Mouse (Mus musculus) bone marrow, adult 2 months (tissue): ENCODE results near the gene Rab6b.

Experiments used
- CTCF ChIP-seq: fragments of 200-500 bp; IDR thresholded peaks from 2 replicates; pipeline ENCODE4 v1.5.1; 2011; ENCODE audit warnings: low read length, control low read depth; ENCODE audit not compliant: control insufficient read depth, insufficient read depth
- POLR2A ChIP-seq: fragments of 200-500 bp; IDR thresholded peaks from 2 replicates; pipeline ENCODE4 v1.6.1; 2011; ENCODE audit warnings: low read depth, mild to moderate bottlenecking, control low read depth, low read length, borderline replicate concordance; ENCODE audit not compliant: control insufficient read depth

DNA sequence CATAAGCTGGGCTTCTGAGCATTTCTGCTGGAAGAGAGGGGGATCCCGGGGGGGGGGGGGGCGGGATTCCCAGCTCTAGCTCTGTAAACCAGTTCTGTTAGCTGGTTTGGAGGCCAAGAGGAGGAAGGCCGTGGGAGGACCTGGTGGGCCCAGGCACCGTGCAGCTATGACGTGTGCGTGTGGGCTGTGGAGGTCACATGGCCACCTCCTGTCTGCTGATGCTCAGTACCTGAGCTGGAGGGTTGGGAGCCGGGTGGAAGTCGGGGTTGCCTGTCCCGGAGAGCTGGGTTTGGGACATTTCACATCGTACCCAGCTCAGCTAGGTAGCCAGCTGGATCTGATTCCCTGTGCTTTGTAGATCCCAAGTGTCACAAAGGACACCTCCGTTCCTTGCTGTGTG is 1.8 kb downstream of the Rab6b start:
- TF ChIP-seq POLR2A (no peak), CTCF (no peak)
